Mouse (Mus musculus) heart, embryonic 14.5 days (tissue): ENCODE results near the gene Defa28. TPM values are rescaled to one million over a fixed set of nuclear protein-coding genes. Genes with fewer than 3 reads are reported as not detected.
"Not testable (repeated sequence)": the region's sequence is repeated elsewhere in the genome, so short reads cannot be mapped to it uniquely, and the experiment has no call there.

Source experiments
- ATAC-seq: fragments of 200-750 bp; cut with Nextera tagmentation; 2 replicates; pipeline ENCODE4 v1.8.0; 2017; ENCODE audit warnings: low read depth, moderate TSS enrichment; ENCODE audit not compliant: insufficient number of reproducible peaks, insufficient read depth, low FRiP score
- H3K27ac ChIP-seq, 2 experiments: fragments of 200-500 bp in 1 of 2; fragments of 300-500 bp in 1 of 2; sonication (generic) in 1 of 2; replicated peaks in 1 of 2; 2 replicates each; pipeline ENCODE4 v1.5.1; 2012 to 2014; ENCODE audit warnings: low read depth in 2 of 2, low read length in 2 of 2, control low read depth in 1 of 2, mild to moderate bottlenecking in 1 of 2, mixed read lengths in 1 of 2; ENCODE audit not compliant: control insufficient read depth in 1 of 2, insufficient read depth in 1 of 2
- H3K27me3 ChIP-seq: fragments of 300-500 bp; sonication (generic); 2 replicates; pipeline ENCODE4 v1.6.1; 2014; ENCODE audit warnings: mild to moderate bottlenecking, low read length, control low read depth; ENCODE audit not compliant: control insufficient read depth, insufficient read depth
- H3K36me3 ChIP-seq: fragments of 300-500 bp; sonication (generic); 2 replicates; pipeline ENCODE4 v1.6.1; 2014; ENCODE audit warnings: mild to moderate bottlenecking, control low read depth, low read length, mixed read lengths; ENCODE audit not compliant: control insufficient read depth, insufficient read depth
- H3K4me1 ChIP-seq, 2 experiments: fragments of 200-500 bp in 1 of 2; fragments of 300-500 bp in 1 of 2; sonication (generic) in 1 of 2; 2 replicates each; pipeline ENCODE4 v1.6.1; 2012 to 2014; ENCODE audit warnings: low read length in 2 of 2, control low read depth in 1 of 2, mixed read lengths in 1 of 2; ENCODE audit not compliant: control insufficient read depth in 2 of 2, insufficient read depth in 2 of 2
- H3K4me2 ChIP-seq: fragments of 300-500 bp; sonication (generic); 2 replicates; pipeline ENCODE4 v1.6.1; 2014; ENCODE audit warnings: mild to moderate bottlenecking, low read length
- H3K4me3 ChIP-seq, 2 experiments: fragments of 200-500 bp in 1 of 2; fragments of 300-500 bp in 1 of 2; sonication (generic) in 1 of 2; 2 replicates each; pipeline ENCODE4 v1.5.1; 2012 to 2014; ENCODE audit warnings: low read length in 2 of 2, mild to moderate bottlenecking in 2 of 2, control low read depth in 1 of 2, low read depth in 1 of 2, moderate library complexity in 1 of 2; ENCODE audit not compliant: control insufficient read depth in 1 of 2, insufficient read depth in 1 of 2
- H3K9ac ChIP-seq: fragments of 300-500 bp; sonication (generic); 2 replicates; pipeline ENCODE4 v1.6.1; 2014; ENCODE audit warnings: mild to moderate bottlenecking, low read length
- H3K9me3 ChIP-seq: fragments of 300-500 bp; sonication (generic); 2 replicates; pipeline ENCODE4 v1.6.1; 2016; ENCODE audit warnings: low read length, control low read depth; ENCODE audit not compliant: control insufficient read depth
- WGBS: fragments of 180-500 bp; shearing (Covaris S2); extraction: QIAGEN DNeasy Blood & Tissue Kit; methylation state at CpG from one replicate; pipeline ENCODE4 v1.1.7; 2014; 5-methylcytosine and 5-hydroxymethylcytosine counted together
- polyA plus RNA-seq: library from polyadenylated mRNA; unstranded; fragments of >200 nt; fragmentation: Nextera tagmentation; extraction: Ambion mirVana; gene quantifications from 2 replicates; pipeline ENCODE4 v1.2.1, GENCODE M21; 2014

Defa28 gene
- polyA plus RNA-seq, result not detected in 2 replicates

GRCm38 (mm10) chr8:21582706-21583105, at the start of gene Defa28:
TSS of gene Defa28 (plus strand) at chr8:21583006.
- H3K36me3 ChIP-seq, H3K27me3 ChIP-seq, H3K4me3 ChIP-seq, H3K9ac ChIP-seq, H3K9me3 ChIP-seq, H3K27ac ChIP-seq, H3K4me1 ChIP-seq, H3K4me2 ChIP-seq, ATAC-seq: not testable (repeated sequence)
- no CpG with 5 or more reads among the region's 1 CpGs for WGBS

- not testable (repeated sequence) for H3K27ac ChIP-seq
Observed at GRCm38 (mm10) chr8:21565086-21565485, 17.7 kb upstream of the Defa28 start, which contains the start of gene Defa37. TSS of gene Defa37 (plus strand) at chr8:21565386.

GRCm38 (mm10) chr8:21594408-21594807, 11.6 kb downstream of the Defa28 start, which contains the start of gene Gm7861:
TSS of gene Gm7861 (minus strand) at chr8:21594508.
- H3K27ac ChIP-seq, H3K4me3 ChIP-seq, H3K27me3 ChIP-seq, H3K9ac ChIP-seq, ATAC-seq, H3K4me2 ChIP-seq, H3K9me3 ChIP-seq, H3K4me1 ChIP-seq, H3K36me3 ChIP-seq: not testable (repeated sequence)
- no CpG with 5 or more reads among the region's 1 CpGs for WGBS

More at GRCm38 (mm10) chr8:21565086-21565485, 17.7 kb upstream of the Defa28 start, which contains the start of gene Defa37:
- not testable (repeated sequence) for H3K36me3 ChIP-seq, H3K9ac ChIP-seq, H3K4me1 ChIP-seq, ATAC-seq, H3K4me3 ChIP-seq, H3K27me3 ChIP-seq, H3K9me3 ChIP-seq, H3K4me2 ChIP-seq
- no CpG with 5 or more reads among the region's 1 CpGs for WGBS

- H3K9ac ChIP-seq, H3K9me3 ChIP-seq, ATAC-seq, H3K4me2 ChIP-seq, H3K36me3 ChIP-seq, H3K4me3 ChIP-seq, H3K4me1 ChIP-seq, H3K27ac ChIP-seq, H3K27me3 ChIP-seq: not testable (repeated sequence)
- no CpG with 5 or more reads among the region's 1 CpGs for WGBS
Observed at GRCm38 (mm10) chr8:21617883-21618282, 35.1 kb downstream of the Defa28 start, which contains the start of gene Defa26. TSS of gene Defa26 (plus strand) at chr8:21618183.

Other genes starting within 250 kb of the Defa28 start
- gene Defa2, start 204.5 kb upstream of the Defa28 start, polyA plus RNA-seq, result not detected in 2 replicates
- not detected in 2 replicates for gene Defa33, start 191.2 kb upstream of the Defa28 start, polyA plus RNA-seq
- not detected in 2 replicates for gene Defa36, start 155.6 kb upstream of the Defa28 start, polyA plus RNA-seq
- not detected in 2 replicates for gene Gm7849, start 126.4 kb upstream of the Defa28 start, polyA plus RNA-seq
- not detected in 2 replicates for gene Defa20, start 73.7 kb upstream of the Defa28 start, polyA plus RNA-seq
- not detected in 2 replicates for gene Defa32, start 54.0 kb upstream of the Defa28 start, polyA plus RNA-seq
- not detected in 2 replicates for gene Defa37, start 17.6 kb upstream of the Defa28 start, polyA plus RNA-seq
- gene Gm7861, start 11.5 kb downstream of the Defa28 start, polyA plus RNA-seq, result not detected in 2 replicates
- gene Defa26, start 35.2 kb downstream of the Defa28 start, polyA plus RNA-seq, result not detected in 2 replicates
- not detected in 2 replicates for gene Defa17, start 72.8 kb downstream of the Defa28 start, polyA plus RNA-seq
- not detected in 2 replicates for gene Defa34, start 82.8 kb downstream of the Defa28 start, polyA plus RNA-seq
- gene AY761184, start 120.6 kb downstream of the Defa28 start, polyA plus RNA-seq, result not detected in 2 replicates
- gene Defa24, start 151.5 kb downstream of the Defa28 start, polyA plus RNA-seq, result not detected in 2 replicates
- gene Defb50, start 240.5 kb downstream of the Defa28 start, polyA plus RNA-seq, result not detected in 2 replicates